Mouse (Mus musculus) A20 (cell line): Measurements from ENCODE around the gene Tmem63a.
A peak's percentile ranks its signal among the peaks of the same experiment; 100 is the strongest.
"Not testable (repeated sequence)": the region's sequence is repeated elsewhere in the genome, so short reads cannot be mapped to it uniquely, and the experiment has no call there.

Source experiments
- DNase-seq: peaks from one replicate; pipeline ENCODE4 v3.0.0-alpha.2; 2011; ENCODE audit warnings: low read depth, low spot score

The Tmem63a gene

DNA sequence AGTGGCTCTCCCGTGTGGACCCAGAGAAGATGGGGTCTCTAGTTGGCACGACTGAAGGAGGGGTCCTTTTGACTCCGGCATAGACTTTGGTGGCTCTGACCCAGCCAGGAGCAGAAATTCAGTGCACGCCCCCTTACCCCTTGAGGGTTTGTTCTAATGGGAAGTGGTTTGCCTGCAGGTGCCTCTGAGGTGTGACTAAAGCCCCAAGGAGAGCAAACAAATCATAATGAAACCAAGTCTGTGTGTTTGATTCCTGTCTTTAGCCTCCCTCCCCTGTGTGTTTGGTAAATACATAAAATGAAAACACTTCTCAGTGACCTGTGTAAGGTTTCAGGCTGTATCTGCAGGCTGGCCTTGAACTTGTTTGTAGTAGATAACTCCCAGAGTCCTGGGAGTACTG lies 15.9 kb upstream of the Tmem63a start:
- peak; percentile 89 for DNase-seq

DNA sequence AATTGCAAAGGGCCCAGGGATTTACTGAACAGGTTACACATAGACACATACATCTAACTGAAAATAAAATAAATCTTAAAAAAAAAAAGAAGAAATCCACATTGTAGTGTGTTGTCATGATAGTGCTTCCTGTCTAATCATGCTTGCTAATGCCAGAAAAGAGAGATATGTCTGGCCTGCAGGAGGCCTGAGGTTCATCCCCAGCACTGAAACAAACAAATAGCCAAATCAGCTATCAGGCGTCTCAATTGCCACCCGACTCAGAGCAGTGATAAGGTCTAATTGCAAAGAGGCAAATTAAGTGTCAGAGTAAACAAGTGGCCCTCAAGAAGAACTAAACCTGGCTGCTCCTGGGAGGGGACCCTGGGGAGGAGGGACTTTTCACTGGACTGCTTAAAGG lies 12.5 kb upstream of the Tmem63a start:
- no peak for DNase-seq

- DNase-seq: no peak
Observed at GRCm38 (mm10) chr1:180931106-180931505, 11.0 kb upstream of the Tmem63a start.

- DNase-seq: no peak
Observed at GRCm38 (mm10) chr1:180933659-180934058, 8.5 kb upstream of the Tmem63a start.

GRCm38 (mm10) chr1:180934467-180935419 lies 7.4 kb upstream of the Tmem63a start, which contains the start of gene Lefty1:
Gene Lefty1, plus strand, starts transcription at chr1:180935022.
- no peak for DNase-seq

GRCm38 (mm10) chr1:180936610-180937398 lies 5.3 kb upstream of the Tmem63a start:
- not testable (repeated sequence) for DNase-seq

DNA sequence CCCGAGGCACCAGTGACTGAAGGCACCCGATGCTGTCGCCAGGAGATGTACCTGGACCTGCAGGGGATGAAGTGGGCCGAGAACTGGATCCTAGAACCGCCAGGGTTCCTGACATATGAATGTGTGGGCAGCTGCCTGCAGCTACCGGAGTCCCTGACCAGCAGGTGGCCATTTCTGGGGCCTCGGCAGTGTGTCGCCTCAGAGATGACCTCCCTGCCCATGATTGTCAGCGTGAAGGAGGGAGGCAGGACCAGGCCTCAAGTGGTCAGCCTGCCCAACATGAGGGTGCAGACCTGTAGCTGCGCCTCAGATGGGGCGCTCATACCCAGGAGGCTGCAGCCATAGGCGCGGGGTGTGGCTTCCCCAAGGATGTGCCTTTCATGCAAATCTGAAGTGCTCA lies 4.5 kb upstream of the Tmem63a start:
- DNase-seq: not testable (repeated sequence)

DNA sequence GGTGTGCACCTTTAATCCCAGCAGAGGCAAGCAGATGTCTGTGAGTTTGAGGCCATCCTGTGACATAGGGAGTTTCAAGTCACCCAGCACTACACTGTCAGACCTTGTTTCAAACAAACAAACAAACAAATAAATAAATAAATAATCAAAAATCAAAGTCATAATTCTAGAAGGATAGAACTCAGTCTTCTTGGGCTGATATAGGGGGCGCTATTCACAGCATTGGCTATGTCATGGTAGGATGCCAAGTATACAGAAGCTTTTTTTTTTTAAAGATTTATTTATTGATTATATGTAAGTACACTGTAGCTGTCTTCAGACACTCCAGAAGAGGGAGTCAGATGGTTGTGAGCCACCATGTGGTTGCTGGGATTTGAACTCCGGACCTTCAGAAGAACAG lies 3.4 kb upstream of the Tmem63a start:
- DNase-seq: not testable (repeated sequence)

GRCm38 (mm10) chr1:180940776-180941460 lies 1.2 kb upstream of the Tmem63a start:
- no peak for DNase-seq

- no peak for DNase-seq
Observed at GRCm38 (mm10) chr1:180941726-180942125, 418 bp upstream of the Tmem63a start.

GRCm38 (mm10) chr1:180943032-180943644 lies 994 bp downstream of the Tmem63a start:
- no peak for DNase-seq

DNA sequence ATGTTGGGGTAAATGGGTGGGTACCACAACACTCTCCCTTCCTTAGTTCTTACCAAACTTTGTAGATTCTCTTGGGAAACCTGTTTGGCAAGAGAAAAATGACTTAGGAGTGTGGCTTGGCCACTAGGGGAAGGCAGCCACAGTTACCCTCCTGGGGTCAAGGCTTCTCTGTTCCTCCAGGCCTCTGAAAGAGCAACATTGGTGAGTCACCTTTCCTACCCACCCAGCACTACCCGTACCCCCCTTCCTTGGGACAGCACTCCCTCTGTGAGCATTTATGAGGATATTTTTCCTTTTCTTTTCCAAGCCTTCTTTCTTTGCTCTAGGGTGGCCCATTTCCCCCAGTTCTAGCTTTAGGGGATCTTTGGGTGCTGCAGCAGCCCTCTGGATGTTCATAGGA lies 1.8 kb downstream of the Tmem63a start:
- DNase-seq: peak; percentile 39

DNA sequence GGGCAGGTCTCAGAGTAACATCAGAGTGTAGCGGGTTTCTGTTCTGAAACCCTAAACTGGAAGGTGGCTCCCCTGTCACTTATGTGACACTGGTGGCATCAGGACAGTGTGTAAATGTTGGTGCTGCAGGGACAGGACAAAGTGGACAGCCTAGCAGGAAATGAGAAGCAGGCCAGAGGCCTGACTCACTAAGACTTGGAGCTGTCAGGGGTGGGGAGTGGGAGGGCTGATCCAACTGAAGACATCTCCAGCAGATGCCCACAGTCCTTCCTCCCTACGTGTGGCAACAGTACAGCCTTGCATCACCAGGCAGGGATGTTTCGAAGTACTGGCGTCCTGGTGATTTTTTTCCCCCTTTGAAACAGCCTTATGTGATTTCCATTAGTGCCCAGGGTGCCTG lies 2.4 kb downstream of the Tmem63a start:
- DNase-seq: no peak

DNA sequence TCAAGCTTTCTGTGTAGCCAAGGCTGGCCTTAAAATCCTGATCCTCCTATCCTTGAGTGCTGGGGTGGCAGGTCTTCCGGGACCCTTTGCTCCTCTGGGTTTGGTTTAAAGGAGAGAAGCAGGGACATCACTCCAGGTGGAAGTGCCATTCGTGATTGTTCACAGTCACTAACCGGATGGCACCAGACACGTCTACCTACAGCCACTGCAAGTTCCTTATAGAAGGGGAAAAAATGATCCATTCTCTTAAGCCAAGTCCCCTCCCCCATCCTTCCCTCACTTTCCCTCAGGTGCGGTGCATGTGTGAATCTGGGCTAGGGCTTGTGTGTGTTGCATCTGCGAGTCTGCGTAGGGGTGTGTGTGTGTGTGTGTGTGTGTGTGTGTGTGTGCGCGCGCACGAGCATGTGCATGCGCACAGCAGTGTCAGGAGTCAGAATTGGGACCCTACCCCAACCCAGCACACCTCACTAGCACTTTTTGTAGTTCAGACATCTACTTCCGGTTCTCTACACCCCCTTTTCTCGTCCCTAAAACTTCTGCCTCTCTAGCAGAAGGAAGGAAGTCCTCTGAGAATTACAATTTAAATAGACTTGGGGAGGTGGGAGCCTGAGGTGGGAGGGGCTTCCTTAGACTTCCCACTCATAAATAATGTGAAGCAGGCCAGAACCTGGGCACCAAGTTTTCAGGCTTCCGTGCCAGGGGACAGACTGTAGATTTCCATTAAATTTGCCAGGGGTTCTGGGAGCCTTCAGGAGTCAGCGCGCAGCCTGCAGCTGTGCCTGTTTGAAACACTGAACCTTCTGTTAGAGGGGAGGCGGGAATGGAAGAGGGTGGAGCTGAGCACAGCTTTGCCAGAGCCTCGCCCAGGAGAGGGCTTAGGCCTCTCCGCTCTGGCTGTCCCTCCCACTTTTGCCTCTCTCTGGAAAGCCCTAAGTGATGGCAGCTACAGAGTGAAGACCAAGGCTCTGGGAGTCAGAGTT lies 3.1 kb downstream of the Tmem63a start:
- DNase-seq: peak; percentile 4

- no peak for DNase-seq
Observed at GRCm38 (mm10) chr1:180946448-180946847, 4.3 kb downstream of the Tmem63a start.

DNA sequence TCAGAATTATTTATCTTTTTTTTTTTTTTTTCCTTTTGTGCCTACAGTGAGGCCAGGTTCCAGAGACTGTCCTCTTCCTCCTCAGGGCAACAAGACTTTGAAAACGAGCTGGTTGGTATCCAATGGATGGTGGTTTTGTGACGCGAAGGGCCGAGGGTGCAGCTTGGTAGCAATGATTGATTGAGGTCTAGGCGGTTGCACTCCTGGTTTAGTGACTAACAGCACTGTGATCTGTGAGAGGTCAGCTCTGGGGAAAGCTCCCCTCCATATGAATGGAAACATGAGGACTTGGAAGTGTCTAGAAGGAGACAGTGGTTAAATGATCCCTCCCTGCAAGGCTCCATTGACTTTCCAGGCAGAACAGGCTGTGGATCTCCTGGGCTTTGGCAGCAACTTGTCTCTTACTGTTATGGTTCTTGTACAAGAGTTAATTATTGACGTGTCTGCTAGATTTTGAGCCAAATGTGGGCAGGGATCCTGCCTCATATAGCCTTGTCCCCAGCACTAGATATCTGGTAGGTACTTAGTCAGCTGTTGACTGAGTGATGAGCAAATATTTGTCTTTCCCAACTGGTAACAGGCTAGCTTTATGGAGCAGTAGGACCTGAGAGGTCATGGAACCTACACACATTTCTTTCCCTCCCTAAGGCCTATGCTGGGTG lies 10.1 kb downstream of the Tmem63a start:
- no peak for DNase-seq

- no peak for DNase-seq
Observed at GRCm38 (mm10) chr1:180952808-180953207, 10.7 kb downstream of the Tmem63a start.

DNA sequence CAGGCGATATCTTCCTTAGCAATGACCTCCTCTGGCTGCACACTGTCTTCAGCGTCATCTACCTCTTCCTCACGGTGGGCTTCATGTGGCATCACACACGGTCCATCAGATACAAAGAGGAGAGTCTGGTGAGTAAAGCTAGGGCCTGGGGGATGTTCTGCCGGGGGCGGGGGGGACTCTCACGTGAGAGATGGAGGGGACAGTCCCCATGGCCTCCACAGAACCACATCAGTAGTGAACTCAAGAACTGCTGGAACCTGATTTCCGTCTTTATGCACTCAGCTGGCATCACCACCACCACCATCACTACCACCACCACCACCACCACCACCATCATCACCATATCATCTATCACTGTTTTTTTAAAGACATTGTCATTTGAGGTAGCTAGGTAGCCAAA lies 14.3 kb downstream of the Tmem63a start:
- DNase-seq: no peak

DNA sequence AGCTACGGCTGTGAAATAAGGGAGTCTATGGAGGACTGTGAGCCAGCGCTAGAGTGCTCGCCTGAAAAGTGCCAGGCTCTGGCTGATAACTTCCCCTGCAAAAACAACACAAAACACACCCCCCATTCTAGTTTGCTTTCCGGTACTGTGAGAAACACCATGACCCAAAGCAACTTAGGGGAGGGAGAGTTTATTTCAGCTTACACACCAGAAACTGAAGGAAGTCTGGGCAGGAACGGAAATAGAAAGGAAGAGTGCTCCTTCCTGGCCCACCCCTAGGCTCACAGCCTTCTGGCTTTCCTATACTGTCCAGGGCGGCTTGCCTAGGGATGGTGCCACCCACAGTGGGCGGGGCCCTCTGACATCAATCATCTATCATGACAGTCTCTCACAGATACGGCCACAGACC lies 14.8 kb downstream of the Tmem63a start:
- no peak for DNase-seq

DNA sequence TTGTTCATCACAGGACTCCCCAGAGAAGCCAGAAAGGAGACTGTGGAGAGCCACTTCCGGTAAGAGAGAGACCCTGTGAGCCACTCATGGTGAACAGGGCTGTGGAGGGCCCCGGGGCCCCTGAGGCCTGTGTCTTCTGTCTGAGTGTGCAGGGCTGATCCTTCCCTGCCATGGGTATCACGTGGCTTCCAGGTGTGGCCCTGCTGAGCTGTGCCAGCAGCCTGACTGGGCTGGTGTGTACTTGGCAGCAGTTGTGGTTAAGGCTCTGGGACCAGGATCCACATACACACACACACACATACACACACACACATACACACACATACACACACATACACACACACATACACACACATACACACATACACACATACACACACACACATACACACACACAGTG lies 15.8 kb downstream of the Tmem63a start:
- no peak for DNase-seq
